Mouse (Mus musculus): ENCODE measurements around the gene Myt1.

GRCm38 (mm10) chr2:181871039-181871438 lies 107.9 kb downstream of the Myt1 start:
- TF ChIP-seq CTCF (IDR thresholded peaks at IDR 0.05; ENCODE audit: borderline replicate concordance, control insufficient read depth, extremely low read depth, insufficient read depth, low read length, poor library complexity) (no peak), POLR2A (IDR thresholded peaks at IDR 0.05; ENCODE audit: control insufficient read depth, extremely low read depth, insufficient read depth, low read length, poor library complexity) (no peak)
